Mouse (Mus musculus): ENCODE data around the gene Rpl6. TPM values are rescaled to one million over a fixed set of nuclear protein-coding genes. Genes with fewer than 3 reads are reported as not detected.

Rpl6 gene
- polyA plus RNA-seq, 1 experiment from 2014 or later = 343 TPM

GRCm38 (mm10) chr5:121251813-121252212, 47.5 kb downstream of the Rpl6 start:
- H3K4me3 ChIP-seq = no peak overlapping the region
- ATAC-seq (replicated peaks) = no peak
- H3K27ac ChIP-seq = no peak overlapping the region
- peaks cover 11% of the 10 kb centered on the region; the same call in 1 of the 2 replicates for H3K36me3 ChIP-seq (replicated peaks)
- no peaks in the 10 kb centered on the region for H3K4me1 ChIP-seq
- H3K4me2 ChIP-seq = no peak overlapping the region
- 82% methylated on average over 8 of the region's 8 CpGs for WGBS
- no peaks in the 10 kb centered on the region for H3K27me3 ChIP-seq (replicated peaks)
- H3K9me3 ChIP-seq = no peaks in the 10 kb centered on the region
- no peak overlapping the region for H3K9ac ChIP-seq

GRCm38 (mm10) chr5:121253816-121254497, 49.7 kb downstream of the Rpl6 start:
- WGBS = 86% methylated on average over 18 of the region's 18 CpGs
- H3K9me3 ChIP-seq = no peaks in the 10 kb centered on the region
- no peaks in the 10 kb centered on the region for H3K4me1 ChIP-seq
- H3K9ac ChIP-seq = no peak overlapping the region
- no peaks in the 10 kb centered on the region for H3K27me3 ChIP-seq (replicated peaks)
- H3K4me3 ChIP-seq = no peak overlapping the region
- H3K4me2 ChIP-seq = no peak overlapping the region
- no peak overlapping the region for H3K27ac ChIP-seq
- ATAC-seq (replicated peaks) = no peak
- peaks cover 11% of the 10 kb centered on the region; the same call in 1 of the 2 replicates for H3K36me3 ChIP-seq (replicated peaks)

- H3K4me3 ChIP-seq = no peak overlapping the region
- H3K9ac ChIP-seq = no peak overlapping the region
- no peak overlapping the region for H3K4me2 ChIP-seq
- WGBS = 92% methylated on average over 7 of the region's 7 CpGs
- no peaks in the 10 kb centered on the region for H3K27me3 ChIP-seq (replicated peaks)
- H3K36me3 ChIP-seq (replicated peaks) = peaks cover 15% of the 10 kb centered on the region
- H3K27ac ChIP-seq = no peak overlapping the region
- H3K9me3 ChIP-seq = no peaks in the 10 kb centered on the region
- no peaks in the 10 kb centered on the region for H3K4me1 ChIP-seq
- no peak for ATAC-seq (replicated peaks)
These were observed 50.7 kb downstream of the Rpl6 start for GRCm38 (mm10) chr5:121254977-121255376.

Other genes starting within 250 kb of the Rpl6 start
- 27.9 and 30.7 TPM in 2 replicates for gene Rph3a, start 194.4 kb upstream of the Rpl6 start, polyA plus RNA-seq (2015; fragmentation: Nextera tagmentation; extraction: Ambion mirVana)
- 23.7 and 24.7 TPM in 2 replicates for gene Ptpn11, start 13.1 kb upstream of the Rpl6 start, polyA plus RNA-seq (2015; fragmentation: Nextera tagmentation; extraction: Ambion mirVana)
- 26.5 and 27.5 TPM in 2 replicates for gene Hectd4, start 15.7 kb downstream of the Rpl6 start, polyA plus RNA-seq (2015; fragmentation: Nextera tagmentation; extraction: Ambion mirVana)
- gene Trafd1, start 181.2 kb downstream of the Rpl6 start, polyA plus RNA-seq (2015; fragmentation: Nextera tagmentation; extraction: Ambion mirVana) = 144 and 150 TPM in 2 replicates
- gene Naa25, start 193.5 kb downstream of the Rpl6 start, polyA plus RNA-seq (2015; fragmentation: Nextera tagmentation; extraction: Ambion mirVana) = 53.2 and 56.6 TPM in 2 replicates
- gene Tmem116, start 247.4 kb downstream of the Rpl6 start, polyA plus RNA-seq (2015; fragmentation: Nextera tagmentation; extraction: Ambion mirVana) = 1.9 and 2.2 TPM in 2 replicates
- 167 and 195 TPM in 2 replicates for gene Erp29, start 248.0 kb downstream of the Rpl6 start, polyA plus RNA-seq (2015; fragmentation: Nextera tagmentation; extraction: Ambion mirVana)

Measured in midbrain, embryonic 15.5 days (tissue).